Mouse (Mus musculus) neural tube, embryonic 12.5 days (tissue): ENCODE data around the gene Ogt. TPM values are rescaled to one million over a fixed set of nuclear protein-coding genes. Genes with fewer than 3 reads are reported as not detected.

Experiments used
- ATAC-seq: fragments of 200-750 bp; cut with Nextera tagmentation; 2 replicates; pipeline ENCODE4 v1.8.0; 2017; ENCODE audit warnings: low read depth, mild to moderate bottlenecking, moderate TSS enrichment, moderate library complexity; ENCODE audit not compliant: low FRiP score
- H3K27ac ChIP-seq: fragments of 300-500 bp; sonication (generic); 2 replicates; pipeline ENCODE4 v1.5.1; 2016
- H3K27me3 ChIP-seq: fragments of 300-500 bp; sonication (generic); replicated peaks from 2 replicates; pipeline ENCODE4 v1.6.1; 2016; ENCODE audit warnings: mild to moderate bottlenecking
- H3K36me3 ChIP-seq: fragments of 300-500 bp; sonication (generic); 2 replicates; pipeline ENCODE4 v1.6.1; 2016; ENCODE audit warnings: mild to moderate bottlenecking
- H3K4me1 ChIP-seq: fragments of 300-500 bp; sonication (generic); 2 replicates; pipeline ENCODE4 v1.6.1; 2016
- H3K4me2 ChIP-seq: fragments of 300-500 bp; sonication (generic); replicated peaks from 2 replicates; pipeline ENCODE4 v1.6.1; 2016; ENCODE audit warnings: mild to moderate bottlenecking
- H3K4me3 ChIP-seq: fragments of 300-500 bp; sonication (generic); 2 replicates; pipeline ENCODE4 v1.5.1; 2016
- H3K9ac ChIP-seq: fragments of 300-500 bp; sonication (generic); 2 replicates; pipeline ENCODE4 v1.6.1; 2016; ENCODE audit warnings: mild to moderate bottlenecking
- H3K9me3 ChIP-seq: fragments of 300-500 bp; sonication (generic); 2 replicates; pipeline ENCODE4 v1.6.1; 2016; ENCODE audit warnings: mild to moderate bottlenecking
- WGBS: fragments of 180-500 bp; shearing (Covaris S2); methylation state at CpG from one replicate; pipeline ENCODE4 v1.1.7; 2016; 5-methylcytosine and 5-hydroxymethylcytosine counted together
- polyA plus RNA-seq: library from polyadenylated mRNA; unstranded; fragments of >200 nt; fragmentation: Nextera tagmentation; extraction: Ambion mirVana; gene quantifications from 2 replicates; pipeline ENCODE4 v1.2.1, GENCODE M21; 2016

Ogt gene
- polyA plus RNA-seq, 1 experiment from 2014 or later = 190 TPM

DNA sequence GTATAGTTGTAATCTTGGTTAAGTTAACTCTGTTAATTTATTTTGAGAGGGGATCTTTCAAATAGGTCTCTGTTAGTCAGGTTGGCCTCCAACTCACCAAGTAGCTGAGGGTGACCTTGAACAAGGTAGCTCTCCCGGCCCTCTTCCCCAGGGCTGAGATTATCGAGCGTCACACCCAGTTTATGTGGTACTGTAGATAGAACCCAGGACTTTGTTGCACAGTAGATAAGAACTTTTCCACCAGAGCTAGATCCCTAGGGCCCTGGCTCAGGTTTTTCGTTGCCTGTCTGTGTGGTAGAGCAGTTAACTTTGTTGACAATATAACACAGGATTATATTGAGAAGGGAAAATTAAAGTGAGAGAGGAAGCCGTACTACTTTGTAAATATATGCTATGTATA is 6.8 kb downstream of the Ogt start:
- Histone ChIP-seq H3K9ac (no peak overlapping the region), H3K4me3 (no peak overlapping the region), H3K36me3 (peaks cover 2% of the 10 kb centered on the region; the same call in 1 of the 2 replicates), H3K27ac (no peak overlapping the region), H3K4me1 (peaks cover 5% of the 10 kb centered on the region), H3K27me3 (no peaks in the 10 kb centered on the region), H3K4me2 (no peak overlapping the region), H3K9me3 (no peaks in the 10 kb centered on the region)
- ATAC-seq = no peak
- WGBS = 89% methylated on average over 5 of the region's 5 CpGs

GRCm38 (mm10) chrX:101695686-101696085 is 55.8 kb downstream of the Ogt start:
- H3K27me3 ChIP-seq = no peaks in the 10 kb centered on the region
- no peaks in the 10 kb centered on the region for H3K36me3 ChIP-seq
- H3K4me1 ChIP-seq = no peaks in the 10 kb centered on the region
- H3K9ac ChIP-seq = no peak overlapping the region
- 94% methylated on average over 27 of the region's 27 CpGs for WGBS
- no peak overlapping the region for H3K27ac ChIP-seq
- no peak overlapping the region for H3K4me3 ChIP-seq
- ATAC-seq = no peak
- H3K9me3 ChIP-seq = peaks cover 19% of the 10 kb centered on the region
- H3K4me2 ChIP-seq = no peak overlapping the region

- Histone ChIP-seq H3K36me3 (no peaks in the 10 kb centered on the region), H3K27me3 (no peaks in the 10 kb centered on the region), H3K4me1 (no peaks in the 10 kb centered on the region), H3K9me3 (peaks cover 19% of the 10 kb centered on the region), H3K4me3 (no peak overlapping the region), H3K27ac (no peak overlapping the region), H3K4me2 (no peak overlapping the region), H3K9ac (no peak overlapping the region)
- WGBS = 70% methylated on average over 54 of the region's 54 CpGs
- no peak for ATAC-seq
Measured at GRCm38 (mm10) chrX:101697537-101697936, 57.7 kb downstream of the Ogt start.

DNA sequence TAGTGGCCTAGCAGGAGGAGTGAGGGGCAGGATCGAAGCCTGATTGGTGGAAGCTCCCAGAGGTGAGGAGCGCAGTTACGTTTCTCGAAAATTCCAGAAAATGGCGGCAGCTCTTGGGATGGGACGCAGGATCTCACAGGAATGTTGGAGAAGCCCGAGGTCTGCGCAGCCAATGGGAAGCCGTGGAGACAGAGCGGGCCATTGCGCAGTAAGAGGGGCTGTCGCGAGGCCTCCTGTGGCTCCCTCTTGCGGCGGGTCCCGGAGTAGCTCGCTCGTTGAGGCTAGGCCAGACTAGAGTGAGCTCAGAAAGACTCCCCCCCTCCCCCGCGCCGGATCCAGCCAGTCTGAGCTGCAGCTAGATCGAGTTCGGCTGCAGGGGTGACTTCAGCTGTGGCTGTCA is 58.4 kb downstream of the Ogt start:
- Histone ChIP-seq H3K36me3 (no peaks in the 10 kb centered on the region), H3K9ac (no peak overlapping the region), H3K4me3 (no peak overlapping the region), H3K9me3 (peaks cover 19% of the 10 kb centered on the region), H3K4me2 (no peak overlapping the region), H3K27ac (no peak overlapping the region), H3K27me3 (no peaks in the 10 kb centered on the region), H3K4me1 (no peaks in the 10 kb centered on the region)
- 62% methylated on average over 23 of the region's 23 CpGs for WGBS
- ATAC-seq = no peak

- Histone ChIP-seq H3K36me3 (no peaks in the 10 kb centered on the region), H3K9me3 (no peaks in the 10 kb centered on the region), H3K27ac (no peak overlapping the region), H3K4me1 (no peaks in the 10 kb centered on the region), H3K27me3 (no peaks in the 10 kb centered on the region), H3K4me2 (no peak overlapping the region), H3K9ac (no peak overlapping the region), H3K4me3 (no peak overlapping the region)
- WGBS = 88% methylated on average over 7 of the region's 7 CpGs
- no peak for ATAC-seq
Measured at GRCm38 (mm10) chrX:101705111-101705510, 65.3 kb downstream of the Ogt start.

GRCm38 (mm10) chrX:101720401-101720800 is 80.5 kb downstream of the Ogt start:
- no peak for ATAC-seq
- H3K9me3 ChIP-seq = no peaks in the 10 kb centered on the region
- H3K27me3 ChIP-seq = 0 out of 2 replicates have a peak, but pooled peaks cover 3% of the 10 kb centered on the region
- no peak overlapping the region for H3K4me2 ChIP-seq
- no peak overlapping the region for H3K4me3 ChIP-seq
- H3K27ac ChIP-seq = no peak overlapping the region
- no peaks in the 10 kb centered on the region for H3K4me1 ChIP-seq
- no peak overlapping the region for H3K9ac ChIP-seq
- H3K36me3 ChIP-seq = no peaks in the 10 kb centered on the region
- WGBS = 60% methylated on average over 1 of the region's 1 CpGs

DNA sequence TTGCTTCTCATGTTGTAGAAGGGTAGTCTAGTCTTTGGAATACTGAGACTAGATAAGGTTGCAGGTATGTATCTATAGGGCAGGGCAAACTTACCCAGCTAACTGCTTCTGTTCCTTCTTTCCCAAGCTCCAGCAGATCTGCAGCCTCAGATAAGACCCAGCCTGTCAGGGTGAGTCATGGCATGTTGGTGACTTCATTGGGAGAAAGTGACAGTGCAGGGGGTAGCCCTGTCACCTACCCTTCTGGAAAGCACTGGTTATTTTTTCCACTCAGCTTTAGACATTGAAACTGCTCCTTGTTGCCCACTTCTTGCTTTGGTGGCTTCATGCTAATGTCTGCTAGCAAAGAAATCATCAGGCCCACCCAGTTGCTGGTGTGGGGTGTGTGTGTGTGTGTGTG is 90.2 kb downstream of the Ogt start:
- no peaks in the 10 kb centered on the region for H3K36me3 ChIP-seq

GRCm38 (mm10) chrX:101732644-101733043 is 92.8 kb downstream of the Ogt start:
- H3K9ac ChIP-seq = no peak overlapping the region
- ATAC-seq = no peak
- no peaks in the 10 kb centered on the region for H3K9me3 ChIP-seq
- no peak overlapping the region for H3K27ac ChIP-seq
- H3K4me2 ChIP-seq = no peak overlapping the region
- H3K27me3 ChIP-seq = no peaks in the 10 kb centered on the region
- H3K4me1 ChIP-seq = no peaks in the 10 kb centered on the region
- H3K36me3 ChIP-seq = no peaks in the 10 kb centered on the region
- H3K4me3 ChIP-seq = no peak overlapping the region
- WGBS = 87% methylated on average over 12 of the region's 12 CpGs

More for the DNA sequence above, 90.2 kb downstream of the Ogt start:
- H3K4me1 ChIP-seq = no peaks in the 10 kb centered on the region
- H3K27me3 ChIP-seq = no peaks in the 10 kb centered on the region
- no peak for ATAC-seq
- H3K9ac ChIP-seq = no peak overlapping the region
- H3K4me3 ChIP-seq = no peak overlapping the region
- H3K27ac ChIP-seq = no peak overlapping the region
- H3K9me3 ChIP-seq = no peaks in the 10 kb centered on the region
- no peak overlapping the region for H3K4me2 ChIP-seq

- H3K4me1 ChIP-seq = no peaks in the 10 kb centered on the region
Measured at GRCm38 (mm10) chrX:101733288-101733687, 93.4 kb downstream of the Ogt start.

DNA sequence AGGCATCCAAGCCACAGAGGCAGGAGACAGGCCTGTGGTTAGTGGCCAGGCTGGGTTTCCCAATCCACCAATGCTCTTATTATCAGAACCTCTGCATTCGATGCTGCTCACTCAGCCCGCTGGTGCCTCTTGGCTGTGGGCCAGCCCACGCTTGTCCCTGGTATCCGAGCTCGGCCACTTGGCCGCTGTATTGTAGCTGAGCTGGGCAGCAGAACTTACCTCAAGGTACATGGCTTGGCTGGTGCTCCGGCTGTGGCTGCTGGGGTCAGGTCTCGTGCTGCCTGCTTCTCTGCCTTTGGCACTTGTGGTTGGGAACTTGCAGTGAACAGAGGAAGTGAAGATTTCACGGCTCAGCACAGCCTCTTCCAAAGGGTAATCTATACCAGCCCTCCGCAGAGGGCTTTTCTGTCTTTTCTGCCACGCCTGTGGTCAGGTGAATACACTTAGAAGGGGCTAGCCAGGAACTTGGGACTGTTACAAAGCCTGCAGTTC is 94.0 kb downstream of the Ogt start, which contains the start of gene Cxcr3:
Cxcr3 (minus strand) TSS at position 442 of the 492 bp plus-strand sequence.
- WGBS = 73% methylated on average over 11 of the region's 11 CpGs
- no peak for ATAC-seq
- Histone ChIP-seq H3K4me3 (no peak within 1 kb of the TSS), H3K9me3 (no peaks in the 10 kb centered on the region), H3K27me3 (no peaks in the 10 kb centered on the region), H3K4me1 (no peaks in the 10 kb centered on the region), H3K4me2 (no peak within 1 kb of the TSS), H3K9ac (no peak within 1 kb of the TSS), H3K36me3 (no peaks in the 10 kb centered on the region), H3K27ac (no peak within 1 kb of the TSS)

More at GRCm38 (mm10) chrX:101733288-101733687, 93.4 kb downstream of the Ogt start:
- no peak overlapping the region for H3K4me3 ChIP-seq
- H3K36me3 ChIP-seq = no peaks in the 10 kb centered on the region
- WGBS = 85% methylated on average over 3 of the region's 3 CpGs
- H3K27ac ChIP-seq = no peak overlapping the region
- H3K9me3 ChIP-seq = no peaks in the 10 kb centered on the region
- H3K9ac ChIP-seq = no peak overlapping the region
- no peaks in the 10 kb centered on the region for H3K27me3 ChIP-seq
- no peak overlapping the region for H3K4me2 ChIP-seq
- ATAC-seq = no peak

Other genes with a start within 250 kb of the Ogt start
- 37.7 and 41.7 TPM in 2 replicates for gene Zmym3, start 219.2 kb upstream of the Ogt start, polyA plus RNA-seq
- 494 and 516 TPM in 2 replicates for gene Nono, start 210.7 kb upstream of the Ogt start, polyA plus RNA-seq
- 6.1 and 7.2 TPM in 2 replicates for gene Itgb1bp2, start 191.0 kb upstream of the Ogt start, polyA plus RNA-seq
- gene Taf1, start 107.3 kb upstream of the Ogt start, polyA plus RNA-seq = 17.9 and 20.6 TPM in 2 replicates
- gene Cxcr3, start 94.2 kb downstream of the Ogt start, polyA plus RNA-seq = 0.22 TPM in 1 of 2 replicates, not detected in the other
- gene Gm4779, start 154.4 kb downstream of the Ogt start, polyA plus RNA-seq = 0.32 and 0.42 TPM in 2 replicates
- gene 8030474K03Rik, start 154.6 kb downstream of the Ogt start, polyA plus RNA-seq = not detected in 2 replicates
- 6.3 and 7.9 TPM in 2 replicates for gene Nhsl2, start 209.3 kb downstream of the Ogt start, polyA plus RNA-seq